Mouse (Mus musculus) right cerebral cortex, postnatal 14 days (tissue): ENCODE data around the gene Olfr735.

ENCODE experiments used
- DNase-seq: peaks from one replicate; pipeline ENCODE4 v3.0.0; 2022

The Olfr735 gene

GRCm38 (mm10) chr14:50348796-50349195, at the start of gene Olfr735:
Gene Olfr735, minus strand, starts transcription at chr14:50348872.
- DNase-seq: no peak

GRCm38 (mm10) chr14:50380863-50381262, 32.2 kb upstream of the Olfr735 start, which contains the start of gene Olfr736:
Gene Olfr736, plus strand, starts transcription at chr14:50381163.
- DNase-seq: no peak

- DNase-seq: no peak
These were observed 14.9 kb upstream of the Olfr735 start for GRCm38 (mm10) chr14:50363561-50363960.

- DNase-seq: no peak
These were observed 11.8 kb upstream of the Olfr735 start for GRCm38 (mm10) chr14:50360480-50360879.

GRCm38 (mm10) chr14:50357593-50357992, 8.9 kb upstream of the Olfr735 start, which contains the start of gene Tlr11:
Gene Tlr11, plus strand, starts transcription at chr14:50357914.
- DNase-seq: no peak

- no peak for DNase-seq
These were observed 8.1 kb upstream of the Olfr735 start for GRCm38 (mm10) chr14:50356725-50357124.

GRCm38 (mm10) chr14:50352438-50352837, 3.8 kb upstream of the Olfr735 start:
- no peak for DNase-seq

- DNase-seq: no peak
These were observed 22.0 kb downstream of the Olfr735 start, which contains the start of gene Olfr734 for GRCm38 (mm10) chr14:50326661-50327060. Gene Olfr734, minus strand, starts transcription at chr14:50326761.

- no peak for DNase-seq
These were observed 47.2 kb downstream of the Olfr735 start, which contains the start of gene Olfr733 for GRCm38 (mm10) chr14:50301422-50301821. Gene Olfr733, minus strand, starts transcription at chr14:50301522.
